Mouse (Mus musculus) heart, postnatal 0 days (tissue): ENCODE results near the gene Atf5.

Source experiments
- CTCF ChIP-seq: IDR thresholded peaks from 2 replicates; pipeline ENCODE4 v1.5.1; 2016; ENCODE audit warnings: antibody characterized with exemption, control low read depth, low read depth
- EP300 ChIP-seq: IDR thresholded peaks from 2 replicates; pipeline ENCODE4 v1.6.1; 2016; ENCODE audit warnings: antibody characterized with exemption, low read depth

DNA sequence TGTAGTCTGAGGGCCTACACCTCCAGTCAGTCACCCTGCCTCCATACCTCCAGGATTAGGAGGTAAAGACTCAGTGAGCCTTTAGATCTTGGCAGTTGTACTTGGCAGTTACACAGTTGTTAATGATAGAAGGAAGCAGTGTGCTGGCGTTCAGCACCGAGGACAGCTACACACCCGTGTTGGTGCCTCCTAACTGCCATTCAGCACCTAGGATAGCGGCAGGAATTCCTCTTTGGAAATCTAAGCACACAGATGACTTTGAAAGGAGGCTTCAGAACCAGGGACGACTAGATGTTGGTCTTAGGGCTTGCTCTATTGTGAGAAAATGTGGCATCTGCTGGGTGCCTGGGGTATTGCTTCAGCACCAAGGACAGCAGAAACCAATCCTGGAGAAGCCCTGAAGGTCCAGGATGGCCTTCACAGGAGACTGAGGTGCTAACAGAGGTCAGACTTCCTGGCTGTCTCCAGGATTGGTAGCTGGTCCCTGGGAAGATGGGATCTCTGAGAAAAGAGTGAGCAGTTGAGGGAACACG lies 46.3 kb downstream of the Atf5 start:
- TF ChIP-seq CTCF (peak; percentile 20), EP300 (no peak)
